Mouse (Mus musculus) heart, postnatal 25 days (tissue): ENCODE data around the gene Rprml. TPM values are rescaled to one million over a fixed set of nuclear protein-coding genes. Genes with fewer than 3 reads are reported as not detected.

Experiments
- total RNA-seq, 2 experiments: library from RNA; stranded (reverse); gene quantifications; 2 replicates each; pipeline ENCODE4 v1.2.3; 2021

The Rprml gene
- total RNA-seq, 2 experiments from 2014 or later: not detected

Other genes with a start within 250 kb of the Rprml start
- gene Plekhm1, start 236.9 kb upstream of the Rprml start, total RNA-seq: 10 to 100 TPM in 1 of 2 experiments, 1 to 10 TPM in 1; 10.0 to 10.7 TPM
- not detected for gene Lrrc37a, start 145.0 kb upstream of the Rprml start, total RNA-seq
- gene Gm884, start 28.4 kb upstream of the Rprml start, total RNA-seq: not detected
- not detected for gene Lyzl6, start 10.7 kb upstream of the Rprml start, total RNA-seq
- 10 to 100 TPM; 39.2 to 39.3 TPM for gene Gosr2, start 48.3 kb downstream of the Rprml start, total RNA-seq
- under 1 TPM; 0.78 to 0.99 TPM for gene Wnt9b, start 100.3 kb downstream of the Rprml start, total RNA-seq
- gene Wnt3, start 124.6 kb downstream of the Rprml start, total RNA-seq: not detected